Mouse (Mus musculus) bone marrow macrophage, adult 2 months (primary cell): ENCODE data around the gene Myrip.

Experiments
- CTCF ChIP-seq: IDR thresholded peaks from 2 replicates; pipeline ENCODE4 v1.5.1; 2012; ENCODE audit warnings: low read depth, mild to moderate bottlenecking, low read length, moderate library complexity
- POLR2A ChIP-seq: IDR thresholded peaks from 2 replicates; pipeline ENCODE4 v1.6.1; 2012; ENCODE audit warnings: mild to moderate bottlenecking, low read depth, low read length, borderline replicate concordance

GRCm38 (mm10) chr9:120292488-120292887 is 8.8 kb upstream of the Myrip start:
- TF ChIP-seq CTCF, result no peak
- TF ChIP-seq POLR2A, result no peak
